Mouse (Mus musculus) embryonic fibroblast, embryonic 13.5 days (primary cell): ENCODE data around the gene Cstb. TPM values are rescaled to one million over a fixed set of nuclear protein-coding genes. Genes with fewer than 3 reads are reported as not detected.
A peak's percentile ranks its signal among the peaks of the same experiment; 100 is the strongest.

ENCODE experiments used
- H3K27ac ChIP-seq: 2 replicates; pipeline ENCODE4 v1.5.1; 2012; ENCODE audit warnings: low read length, control low read depth, inconsistent platforms; ENCODE audit not compliant: insufficient read depth
- H3K4me1 ChIP-seq: 2 replicates; pipeline ENCODE4 v1.6.1; 2011; ENCODE audit warnings: low read length; ENCODE audit not compliant: control insufficient read depth, insufficient read depth
- H3K4me3 ChIP-seq: 2 replicates; pipeline ENCODE4 v1.5.1; 2011; ENCODE audit warnings: mild to moderate bottlenecking, control low read depth, low read length; ENCODE audit not compliant: insufficient read depth
- CTCF ChIP-seq: IDR thresholded peaks from 2 replicates; pipeline ENCODE4 v1.5.1; 2011; ENCODE audit warnings: mild to moderate bottlenecking, control low read depth, low read length, moderate library complexity, borderline replicate concordance; ENCODE audit not compliant: insufficient read depth
- POLR2A ChIP-seq: IDR thresholded peaks from 2 replicates; pipeline ENCODE4 v1.6.1; 2011; ENCODE audit warnings: low read depth, mild to moderate bottlenecking, control low read depth, low read length, moderate library complexity
- polyA plus RNA-seq: library from polyadenylated mRNA; stranded (reverse); fragments of >200 nt; gene quantifications from 2 replicates; pipeline ENCODE4 v1.2.4, GENCODE M21; 2011; ENCODE audit warnings: low read depth; ENCODE audit not compliant: missing spikeins, insufficient read length

Cstb gene
- 386 and 437 TPM in 2 replicates for polyA plus RNA-seq

DNA sequence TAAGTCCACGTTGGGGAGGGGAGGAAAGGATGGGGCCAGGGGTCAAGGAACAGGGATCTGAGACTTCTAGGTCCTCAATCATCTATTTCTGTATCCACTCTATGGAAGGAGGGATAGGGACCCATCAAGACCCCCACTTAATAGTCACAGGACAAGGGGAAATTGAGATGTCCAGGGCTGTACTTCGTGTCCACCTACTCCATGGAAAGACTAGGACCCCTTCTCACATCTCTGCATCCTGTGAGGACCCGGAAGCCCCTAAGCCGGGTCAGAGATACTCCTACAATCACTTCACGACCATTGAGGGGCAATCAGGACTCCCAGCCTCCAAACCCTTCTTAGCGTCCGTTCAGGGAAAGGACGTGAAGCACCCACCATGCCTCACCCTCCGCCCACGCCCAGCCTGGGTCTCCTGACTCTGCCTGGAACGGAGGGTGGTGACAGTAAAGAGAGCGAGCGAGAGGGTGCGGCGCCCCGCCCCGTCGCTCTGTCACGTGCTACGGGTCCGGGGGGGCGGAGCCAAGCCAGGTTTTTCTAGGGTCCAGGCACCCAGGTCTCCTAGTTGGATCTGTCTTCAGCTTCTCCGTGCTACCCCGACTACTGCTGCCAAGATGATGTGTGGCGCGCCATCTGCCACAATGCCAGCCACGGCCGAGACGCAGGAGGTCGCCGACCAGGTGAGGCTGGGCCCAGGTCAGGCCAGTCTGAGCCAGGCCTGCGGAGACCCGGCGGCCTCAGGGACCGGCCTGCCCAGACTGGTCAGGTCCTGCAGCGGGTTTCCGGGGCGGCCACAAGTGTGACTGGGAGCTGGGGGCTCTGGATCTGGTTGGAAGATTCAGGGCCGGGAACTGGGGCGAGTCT is at the start of gene Cstb:
Gene Cstb, plus strand, starts transcription at position 489 of the 861 bp plus-strand sequence.
- Histone ChIP-seq H3K4me1 (no peaks in the 10 kb centered on the region), H3K4me3 (peak within 1 kb of the TSS; percentile 84), H3K27ac (peak within 1 kb of the TSS; percentile 44)
- TF ChIP-seq CTCF (no peak), POLR2A (peak; percentile 95)

GRCm38 (mm10) chr10:78378516-78378915 is 47.0 kb upstream of the Cstb start:
- H3K27ac ChIP-seq: no peak overlapping the region
- no peak overlapping the region for H3K4me3 ChIP-seq
- TF ChIP-seq POLR2A: no peak
- no peak for TF ChIP-seq CTCF
- H3K4me1 ChIP-seq: no peaks in the 10 kb centered on the region

DNA sequence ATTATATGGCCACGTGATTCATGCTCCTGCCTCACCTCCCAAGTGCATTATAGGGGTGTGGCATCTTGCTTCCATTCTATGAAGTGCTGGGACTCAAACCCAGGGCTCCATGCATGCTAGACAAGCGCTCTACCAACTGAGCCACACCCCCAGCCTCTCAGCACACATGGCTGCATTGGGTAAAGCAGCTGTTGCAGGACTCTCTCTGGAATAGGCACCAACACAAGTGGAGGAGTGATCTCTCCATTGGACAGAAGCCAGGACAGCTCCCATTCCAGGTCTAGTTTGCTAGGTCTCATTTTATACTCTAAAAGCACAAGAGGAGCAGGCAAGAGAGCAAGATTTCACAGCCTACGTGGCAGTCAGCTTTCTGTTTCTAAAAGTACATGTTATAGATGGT is 41.9 kb upstream of the Cstb start:
- Histone ChIP-seq H3K27ac (no peak overlapping the region), H3K4me1 (no peaks in the 10 kb centered on the region), H3K4me3 (no peak overlapping the region)
- TF ChIP-seq POLR2A (no peak), CTCF (no peak)

DNA sequence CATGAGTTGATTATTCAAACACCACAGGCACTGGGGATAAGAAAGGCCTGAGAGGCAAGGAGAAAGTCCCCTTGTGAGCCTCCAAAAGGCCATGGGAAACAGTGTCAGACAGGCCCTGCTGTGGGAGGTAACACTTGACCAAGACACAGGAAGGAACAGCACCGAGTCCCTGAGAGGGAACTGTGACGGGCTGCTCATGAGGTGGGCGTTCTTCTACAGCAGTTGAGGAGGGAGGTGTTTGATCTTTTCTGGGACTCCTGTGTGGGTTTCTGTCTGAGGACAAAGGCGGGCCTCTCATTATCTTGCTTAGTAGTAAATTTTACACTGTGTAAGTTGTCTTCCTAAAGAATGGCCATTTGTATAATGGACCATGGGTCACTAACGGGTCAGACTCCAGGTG is 39.9 kb upstream of the Cstb start:
- no peaks in the 10 kb centered on the region for H3K4me1 ChIP-seq
- H3K4me3 ChIP-seq: no peak overlapping the region
- H3K27ac ChIP-seq: no peak overlapping the region
- TF ChIP-seq POLR2A (no peak), CTCF (no peak)

DNA sequence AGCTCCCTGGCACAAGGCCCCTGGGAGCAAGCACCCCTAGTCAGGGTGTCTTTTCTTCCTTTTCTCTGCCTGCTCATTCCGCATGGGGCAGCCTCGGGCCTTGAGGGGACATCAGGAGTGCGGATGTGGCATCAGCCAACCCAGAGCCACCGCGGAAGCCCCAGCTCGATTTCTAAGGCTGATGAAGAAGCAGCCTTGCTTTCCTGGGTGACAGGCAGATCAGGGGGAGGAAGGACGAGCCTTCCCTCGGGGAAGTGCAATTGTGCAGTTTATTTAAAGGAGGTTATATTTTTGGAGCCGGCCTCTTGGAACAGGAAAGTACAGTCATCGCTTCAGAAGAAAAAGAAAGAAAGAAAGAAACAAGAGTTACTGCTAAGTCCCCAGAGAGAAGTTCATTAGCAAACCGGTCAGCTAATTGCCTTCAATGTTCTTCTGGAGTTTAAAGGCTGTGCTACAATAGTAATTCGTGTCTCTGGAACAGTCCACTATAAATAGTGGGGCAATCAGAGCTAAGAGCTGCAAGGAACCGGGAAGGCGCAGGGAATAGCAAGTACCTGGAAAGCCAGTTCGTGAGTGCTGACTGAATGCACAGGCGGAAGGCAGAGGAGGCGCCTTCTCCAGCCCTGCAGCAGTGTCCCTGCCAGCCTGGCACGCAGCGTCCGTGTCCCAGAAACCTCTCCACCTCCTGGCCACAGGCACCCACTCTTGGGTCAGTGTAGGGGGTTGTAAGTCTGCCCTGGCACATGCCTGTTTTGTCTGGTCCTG is 37.1 kb upstream of the Cstb start:
- H3K4me3 ChIP-seq: no peak overlapping the region
- H3K4me1 ChIP-seq: no peaks in the 10 kb centered on the region
- no peak for TF ChIP-seq POLR2A
- no peak for TF ChIP-seq CTCF
- H3K27ac ChIP-seq: no peak overlapping the region

- no peak overlapping the region for H3K4me3 ChIP-seq
- no peaks in the 10 kb centered on the region for H3K4me1 ChIP-seq
- no peak for TF ChIP-seq CTCF
- no peak for TF ChIP-seq POLR2A
- no peak overlapping the region for H3K27ac ChIP-seq
These were observed 34.4 kb upstream of the Cstb start for GRCm38 (mm10) chr10:78390982-78391470.

DNA sequence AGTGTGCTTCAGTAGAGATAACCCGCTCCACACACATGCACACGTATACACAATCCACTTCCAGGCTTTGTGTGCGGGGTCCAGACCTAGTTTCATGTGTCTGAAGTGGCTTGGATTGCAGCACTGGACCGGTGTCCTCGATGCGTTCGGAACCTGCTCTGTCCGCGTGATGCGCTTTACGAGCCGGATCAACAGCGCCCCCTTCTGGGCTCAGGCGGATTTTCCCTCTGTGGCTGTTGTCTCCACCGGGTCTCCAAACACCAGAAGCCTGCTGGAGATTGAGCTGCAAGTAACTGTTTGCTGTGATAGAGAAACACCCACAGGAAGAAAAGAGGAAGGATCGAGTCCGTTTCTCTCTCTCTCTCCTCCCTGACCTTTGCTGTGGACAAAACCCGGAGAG is 33.4 kb upstream of the Cstb start:
- Histone ChIP-seq H3K27ac (no peak overlapping the region), H3K4me1 (0 out of 2 replicates have a peak, but pooled peaks cover 2% of the 10 kb centered on the region), H3K4me3 (no peak overlapping the region)
- no peak for TF ChIP-seq POLR2A
- peak; percentile 91 for TF ChIP-seq CTCF

DNA sequence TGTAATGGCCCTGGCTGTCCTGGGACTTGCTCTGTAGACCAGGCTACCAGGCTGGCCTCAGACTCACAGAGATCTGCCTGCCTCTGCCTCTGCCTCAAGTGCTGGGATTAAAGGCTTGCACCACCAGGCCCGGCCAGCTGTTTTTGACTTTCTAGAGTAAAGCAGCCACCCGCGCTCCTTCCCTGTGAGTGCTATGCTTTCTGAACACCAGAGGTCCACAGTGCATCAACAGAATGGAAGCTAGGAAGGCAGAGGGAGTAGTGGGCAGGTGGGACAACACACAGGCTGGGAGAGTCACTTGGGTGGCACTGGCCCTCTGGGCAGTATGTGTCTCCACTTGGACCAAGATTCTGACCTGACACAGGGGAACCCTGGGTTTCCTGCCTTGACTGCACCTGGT is 30.1 kb upstream of the Cstb start:
- Histone ChIP-seq H3K4me3 (no peak overlapping the region), H3K27ac (no peak overlapping the region), H3K4me1 (0 out of 2 replicates have a peak, but pooled peaks cover 2% of the 10 kb centered on the region)
- TF ChIP-seq CTCF (no peak), POLR2A (no peak)

DNA sequence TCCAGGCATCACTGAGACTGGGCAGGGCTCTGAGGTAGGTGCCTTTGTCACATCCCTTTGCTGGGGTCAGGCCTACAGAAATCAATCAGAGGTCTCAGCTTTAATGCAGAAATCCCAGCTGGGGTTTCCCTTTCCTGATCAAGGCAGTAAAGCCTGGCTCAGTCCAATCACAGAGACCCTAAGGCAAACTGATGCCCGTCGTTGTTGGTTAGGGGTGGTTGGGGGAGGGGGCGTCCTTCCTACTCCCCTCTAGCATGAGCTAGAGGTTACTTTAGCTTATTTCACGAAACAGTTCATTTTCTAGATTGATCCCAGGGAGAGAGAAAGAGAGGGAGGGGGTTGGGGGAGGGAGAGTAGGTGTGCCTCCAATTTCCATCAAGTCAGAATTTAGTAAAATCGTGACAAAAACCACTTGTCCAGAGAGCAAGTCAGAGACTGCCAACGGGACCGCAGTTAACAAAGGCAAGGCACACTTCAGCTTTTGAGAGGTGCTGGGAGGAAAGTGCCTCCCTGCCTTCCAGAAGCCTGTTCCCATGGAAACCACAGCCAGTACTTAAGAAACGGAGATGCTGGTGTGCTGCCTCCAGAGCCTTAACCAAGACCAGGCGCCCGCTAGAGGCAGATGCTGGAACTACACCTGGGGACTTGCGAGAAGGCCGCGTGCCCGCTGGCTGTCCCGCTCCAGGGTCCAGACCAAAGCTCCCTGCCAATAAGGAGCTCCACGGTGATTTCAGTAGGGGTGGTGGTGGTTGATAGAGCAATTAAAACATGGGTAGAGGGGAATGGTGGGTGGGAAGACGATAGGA is 29.4 kb upstream of the Cstb start:
- no peak overlapping the region for H3K4me3 ChIP-seq
- H3K4me1 ChIP-seq: 0 out of 2 replicates have a peak, but pooled peaks cover 2% of the 10 kb centered on the region
- TF ChIP-seq CTCF: peak; percentile 61
- no peak for TF ChIP-seq POLR2A
- H3K27ac ChIP-seq: no peak overlapping the region
